Mouse (Mus musculus) frontal cortex, adult 2 months (tissue): ENCODE data around the gene Slc8a1. TPM values are rescaled to one million over a fixed set of nuclear protein-coding genes. Genes with fewer than 3 reads are reported as not detected.

Source experiments
- DNase-seq, 2 experiments: peaks; one replicate each; pipeline ENCODE4 v3.0.0; 2022; ENCODE audit warnings: low spot score in 1 of 2; ENCODE audit errors: extremely low spot score in 1 of 2
- polyA plus RNA-seq: library from polyadenylated mRNA; depleted of rRNA; stranded (reverse); fragments of >200 nt; gene quantifications from 2 replicates; pipeline ENCODE4 v1.2.3, GENCODE M21; 2012; rRNA removed

Slc8a1 gene
- polyA plus RNA-seq = 31.0 and 31.2 TPM in 2 replicates

GRCm38 (mm10) chr17:81738311-81738755, at the start of gene Slc8a1:
Slc8a1 (minus strand) TSS chr17:81738377.
- peak; percentile 66 to 76 for DNase-seq

- peak in 1 of 2 experiments; percentile 69 for DNase-seq
These were observed 49.2 kb upstream of the Slc8a1 start for GRCm38 (mm10) chr17:81787350-81787749.

- DNase-seq = no peak
These were observed 44.1 kb upstream of the Slc8a1 start for GRCm38 (mm10) chr17:81782326-81782725.

GRCm38 (mm10) chr17:81781491-81781890, 43.3 kb upstream of the Slc8a1 start:
- DNase-seq = no peak

GRCm38 (mm10) chr17:81779883-81780282, 41.7 kb upstream of the Slc8a1 start:
- DNase-seq = no peak

GRCm38 (mm10) chr17:81750664-81751063, 12.5 kb upstream of the Slc8a1 start:
- DNase-seq = no peak

- no peak for DNase-seq
These were observed 4.9 kb upstream of the Slc8a1 start for GRCm38 (mm10) chr17:81743034-81743433.

- no peak for DNase-seq
These were observed 2.4 kb upstream of the Slc8a1 start for GRCm38 (mm10) chr17:81740576-81740975.

- peak in 1 of 2 experiments; percentile 28 for DNase-seq
These were observed 398 bp downstream of the Slc8a1 start for GRCm38 (mm10) chr17:81737779-81738178.

- no peak for DNase-seq
These were observed 868 bp downstream of the Slc8a1 start for GRCm38 (mm10) chr17:81737309-81737708.

GRCm38 (mm10) chr17:81735583-81735982, 2.6 kb downstream of the Slc8a1 start:
- no peak for DNase-seq

GRCm38 (mm10) chr17:81729891-81730290, 8.3 kb downstream of the Slc8a1 start:
- DNase-seq = no peak

- no peak for DNase-seq
These were observed 25.9 kb downstream of the Slc8a1 start for GRCm38 (mm10) chr17:81712273-81712751.

- no peak for DNase-seq
These were observed 33.4 kb downstream of the Slc8a1 start for GRCm38 (mm10) chr17:81704761-81705160.

- DNase-seq = no peak
These were observed 34.9 kb downstream of the Slc8a1 start for GRCm38 (mm10) chr17:81703258-81703657.

GRCm38 (mm10) chr17:81701701-81702100, 36.5 kb downstream of the Slc8a1 start:
- DNase-seq = no peak

GRCm38 (mm10) chr17:81698789-81699188, 39.4 kb downstream of the Slc8a1 start:
- DNase-seq = no peak

GRCm38 (mm10) chr17:81697695-81698094, 40.5 kb downstream of the Slc8a1 start:
- no peak for DNase-seq

GRCm38 (mm10) chr17:81694977-81695376, 43.2 kb downstream of the Slc8a1 start:
- DNase-seq = no peak

- no peak for DNase-seq
These were observed 58.6 kb downstream of the Slc8a1 start for GRCm38 (mm10) chr17:81679616-81680015.

- no peak for DNase-seq
These were observed 60.7 kb downstream of the Slc8a1 start for GRCm38 (mm10) chr17:81677450-81677849.

GRCm38 (mm10) chr17:81676203-81676602, 62.0 kb downstream of the Slc8a1 start:
- DNase-seq = no peak

GRCm38 (mm10) chr17:81671245-81671644, 66.9 kb downstream of the Slc8a1 start:
- DNase-seq = no peak
